Mouse (Mus musculus): ENCODE results near the gene Atp6v0a4.

- no peak for TF ChIP-seq CTCF (IDR thresholded peaks at IDR 0.05; ENCODE audit: insufficient read depth, low read depth, low read length)
- TF ChIP-seq POLR2A (IDR thresholded peaks at IDR 0.05; ENCODE audit: insufficient read depth, low read depth, low read length): no peak
Observed at GRCm38 (mm10) chr6:38032801-38033566, 91.4 kb downstream of the Atp6v0a4 start.
